Mouse (Mus musculus): ENCODE measurements around the gene Slc25a11.

Gene Slc25a11

DNA sequence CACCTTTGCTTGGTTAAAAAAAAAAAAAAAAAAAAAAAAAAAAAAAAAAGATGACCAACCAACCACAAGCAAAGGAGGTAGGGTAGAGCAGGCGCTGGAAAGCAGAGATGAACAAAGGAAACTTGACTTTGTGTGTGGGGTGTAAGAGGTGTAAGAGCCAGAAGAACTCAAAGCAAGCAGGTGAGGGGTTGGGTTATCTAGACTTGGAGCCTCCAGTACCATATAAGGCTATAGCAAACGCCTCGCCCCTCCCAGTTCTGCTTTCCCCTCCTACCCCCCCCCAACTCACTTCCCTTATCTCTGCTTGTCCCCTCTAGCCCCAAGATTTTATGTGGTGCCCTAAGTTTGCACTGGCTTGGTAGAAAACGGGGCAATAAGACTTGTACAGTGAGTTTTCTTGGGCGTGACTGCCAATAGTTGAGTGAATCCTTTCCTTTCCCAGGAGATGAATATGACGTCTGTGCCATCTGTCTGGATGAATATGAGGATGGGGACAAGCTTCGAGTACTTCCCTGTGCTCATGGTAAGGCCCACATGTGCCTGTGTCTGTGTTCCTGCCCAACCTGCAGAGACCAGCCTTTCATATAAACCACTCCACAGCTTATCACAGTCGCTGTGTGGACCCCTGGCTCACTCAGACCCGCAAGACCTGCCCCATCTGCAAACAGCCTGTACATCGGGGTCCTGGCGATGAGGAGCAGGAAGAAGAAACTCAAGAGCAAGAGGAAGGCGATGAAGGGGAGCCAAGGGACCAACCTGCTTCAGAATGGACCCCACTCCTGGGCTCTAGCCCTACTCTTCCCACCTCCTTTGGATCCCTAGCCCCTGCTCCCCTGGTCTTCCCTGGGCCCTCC is 3.3 kb upstream of the Slc25a11 start:
- DNase-seq, result no peak

DNA sequence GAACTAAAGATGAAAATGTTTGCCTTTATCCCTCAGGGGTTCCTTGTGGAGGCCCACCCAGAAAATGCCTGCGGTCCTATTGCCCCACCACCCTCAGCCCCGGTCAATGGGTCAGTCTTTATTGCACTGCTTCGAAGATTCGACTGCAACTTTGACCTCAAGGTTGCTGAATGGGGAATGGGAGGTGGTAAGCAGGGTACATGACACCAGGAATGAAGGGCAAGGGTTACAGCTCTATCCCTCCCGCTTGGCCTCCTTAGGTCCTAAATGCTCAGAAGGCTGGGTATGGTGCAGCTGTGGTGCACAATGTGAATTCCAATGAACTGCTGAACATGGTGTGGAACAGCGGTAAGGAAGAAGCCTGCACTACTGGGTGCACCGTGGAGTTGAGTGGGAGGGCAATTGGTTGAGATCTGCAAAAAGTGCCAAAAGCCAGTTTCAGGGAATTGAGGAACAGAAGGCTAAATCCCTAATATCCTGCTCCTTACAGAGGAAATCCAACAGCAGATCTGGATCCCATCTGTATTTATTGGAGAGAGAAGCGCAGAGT is 2.0 kb upstream of the Slc25a11 start:
- no peak for DNase-seq

DNA sequence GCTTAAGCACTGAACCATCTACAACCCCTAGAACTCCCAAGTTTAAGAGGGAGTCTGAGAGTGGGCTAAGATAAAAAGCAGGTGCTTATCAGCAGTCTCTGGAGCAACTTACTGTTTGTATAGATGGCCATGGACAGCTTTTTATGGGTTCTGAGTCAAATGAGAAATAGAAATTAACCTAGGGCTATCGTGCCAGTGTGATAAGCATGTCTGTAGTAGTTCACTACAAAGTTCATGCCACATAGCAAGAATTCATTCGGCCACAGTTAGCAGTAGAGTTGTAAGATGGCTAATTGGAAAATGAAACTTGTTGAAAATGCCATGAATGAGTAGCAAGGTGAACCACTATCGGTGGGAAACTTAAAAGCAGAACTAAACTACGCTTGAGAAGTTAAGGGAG is 1.2 kb upstream of the Slc25a11 start:
- DNase-seq, result no peak

DNA sequence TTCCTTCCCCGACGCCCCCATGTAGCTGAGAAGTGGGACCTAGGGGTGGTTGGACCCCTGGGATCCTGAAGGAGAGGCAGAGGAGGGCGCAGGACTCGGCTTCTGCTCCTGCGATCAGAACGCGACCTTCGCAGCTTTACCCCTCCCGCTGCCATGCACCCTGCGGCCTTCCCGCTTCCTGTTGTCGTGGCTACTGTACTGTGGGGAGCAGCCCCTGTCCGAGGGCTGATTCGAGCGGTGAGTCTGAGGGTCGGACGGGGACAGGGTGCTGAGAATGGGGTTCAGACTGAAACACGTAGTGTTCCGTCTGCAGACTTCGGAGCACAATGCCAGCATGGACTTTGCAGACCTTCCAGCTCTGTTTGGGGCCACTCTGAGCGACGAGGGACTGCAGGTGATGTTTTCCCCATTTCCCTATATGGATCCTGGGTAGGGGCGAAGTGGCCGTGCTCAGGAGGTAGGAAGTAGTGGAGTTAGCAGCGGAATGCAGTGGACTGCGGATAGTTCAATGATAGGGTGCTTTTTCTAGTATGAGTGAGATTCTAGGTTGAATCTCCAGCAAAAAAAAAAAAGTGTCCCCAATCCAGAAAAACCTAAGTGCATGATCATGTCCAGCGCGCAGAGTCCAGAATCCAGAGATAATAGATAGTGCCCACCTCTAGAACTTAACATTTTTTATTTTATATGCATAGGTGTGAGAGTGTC is 589 bp upstream of the Slc25a11 start:
- no peak for DNase-seq

DNA sequence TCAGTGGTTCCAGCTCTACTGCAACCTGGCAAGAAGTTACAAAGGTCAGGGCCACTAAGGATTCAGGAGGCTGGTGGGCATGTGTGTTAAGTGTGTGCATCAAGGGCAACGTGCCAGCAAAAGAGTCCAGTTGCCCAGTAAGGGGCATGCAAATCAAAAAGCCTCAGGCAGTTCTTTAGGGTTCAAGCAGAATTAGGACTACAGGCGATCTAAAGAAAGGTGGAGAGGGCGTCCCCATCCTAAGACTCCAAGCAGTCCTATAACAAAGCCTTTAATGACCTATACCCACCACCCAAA is 1.1 kb downstream of the Slc25a11 start:
- DNase-seq, result no peak

DNA sequence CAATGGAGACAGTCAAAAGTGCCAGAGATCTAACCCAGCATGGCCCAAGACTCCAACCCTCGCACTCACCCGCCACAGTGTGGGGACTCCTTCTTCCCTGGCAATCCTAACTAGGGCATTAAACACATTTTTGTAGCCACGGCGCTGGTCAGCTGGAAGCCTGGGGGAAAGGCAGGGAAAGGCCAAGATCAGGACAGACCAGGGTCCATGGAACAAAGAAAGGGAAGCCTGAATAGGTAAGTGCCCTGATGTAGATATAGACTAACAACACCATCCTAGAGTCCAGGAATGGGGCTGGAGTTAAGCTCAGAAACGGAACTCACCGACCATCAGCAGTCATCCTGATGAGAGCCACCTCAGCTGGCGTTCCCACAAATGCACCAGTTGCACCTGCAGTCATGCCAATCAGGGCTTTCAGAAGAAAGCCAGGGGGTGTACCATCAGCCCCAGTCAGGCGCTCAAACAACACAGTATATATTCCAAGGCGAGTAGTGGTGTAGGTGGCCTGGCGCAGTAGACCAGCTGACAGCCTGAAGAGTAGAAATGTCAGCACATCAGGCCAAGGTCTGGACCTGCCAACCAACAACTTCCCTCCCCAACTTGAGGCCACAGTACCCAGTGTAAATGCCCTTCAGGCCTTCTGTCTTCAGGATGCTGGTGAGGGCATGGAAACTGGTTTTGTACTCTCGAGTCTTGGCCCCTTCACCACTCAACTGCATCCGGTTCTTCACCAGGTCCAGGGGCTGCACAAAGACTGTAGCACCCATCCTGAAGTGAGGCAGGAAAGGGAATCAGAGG is 1.6 kb downstream of the Slc25a11 start:
- no peak for DNase-seq

DNA sequence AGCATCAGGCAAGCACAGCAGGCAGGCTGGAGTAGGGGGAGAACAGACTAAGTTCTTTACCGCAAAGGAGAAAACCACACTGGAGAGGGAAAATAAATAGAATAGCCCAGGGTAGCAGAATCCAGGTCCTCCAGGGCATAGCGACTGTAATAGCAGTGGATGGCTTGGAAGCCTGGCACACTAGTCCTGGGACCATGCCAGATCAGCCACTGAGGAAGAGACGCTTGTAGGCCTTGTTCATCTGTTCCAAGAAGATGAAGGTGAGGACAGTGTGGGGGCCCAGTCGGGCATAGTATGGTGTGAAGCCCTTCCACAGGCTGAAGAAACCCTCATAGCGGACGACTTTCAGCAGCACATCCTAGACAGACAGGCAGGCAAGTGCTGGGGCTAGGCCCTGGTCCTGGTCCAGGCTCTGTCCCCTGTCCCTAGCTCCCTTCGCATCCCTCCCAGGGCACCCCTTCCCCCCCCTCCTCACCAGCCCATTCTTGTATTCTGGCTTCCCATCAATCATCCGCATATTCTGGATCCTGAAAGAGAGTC is 2.6 kb downstream of the Slc25a11 start:
- no peak for DNase-seq

DNA sequence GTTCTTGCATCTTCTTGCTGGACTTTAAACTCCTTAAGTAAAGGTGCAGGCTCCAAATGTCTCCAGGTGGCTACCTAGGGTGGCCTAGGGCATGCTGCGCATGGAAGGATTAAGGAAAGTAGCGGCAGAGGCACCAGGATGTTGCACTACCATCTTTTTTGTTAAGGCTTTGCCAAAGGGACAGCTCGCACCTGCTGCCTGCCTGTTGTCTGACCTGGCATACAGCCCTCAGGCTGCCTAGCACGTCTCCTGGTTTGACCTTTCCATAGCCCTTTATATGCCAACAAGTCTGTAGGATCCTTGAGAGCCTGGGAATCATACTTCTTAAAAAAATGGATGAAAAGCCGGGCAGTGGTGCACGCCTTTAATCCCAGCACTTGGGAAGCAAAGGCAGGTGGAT is 4.2 kb downstream of the Slc25a11 start:
- DNase-seq, result no peak

DNA sequence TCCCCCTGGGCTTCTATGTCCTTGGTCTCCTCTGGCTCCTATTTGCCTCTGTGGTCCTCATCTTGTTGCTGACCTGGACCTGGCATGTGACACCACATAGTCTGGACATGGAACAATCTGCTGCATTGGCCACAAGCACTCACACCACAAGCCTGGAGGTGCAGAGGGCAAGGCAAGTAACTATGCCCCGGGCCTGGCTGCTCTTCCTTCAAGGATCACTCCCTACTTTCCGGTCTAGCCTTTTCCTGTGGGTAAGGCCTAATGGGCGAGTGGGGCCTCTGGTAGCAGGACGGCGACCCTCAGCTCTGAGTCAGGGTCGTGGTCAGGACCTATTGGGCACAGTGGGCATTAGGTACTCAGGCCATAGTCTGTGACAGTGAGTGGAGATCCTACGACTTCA is 6.0 kb downstream of the Slc25a11 start:
- no peak for DNase-seq

DNA sequence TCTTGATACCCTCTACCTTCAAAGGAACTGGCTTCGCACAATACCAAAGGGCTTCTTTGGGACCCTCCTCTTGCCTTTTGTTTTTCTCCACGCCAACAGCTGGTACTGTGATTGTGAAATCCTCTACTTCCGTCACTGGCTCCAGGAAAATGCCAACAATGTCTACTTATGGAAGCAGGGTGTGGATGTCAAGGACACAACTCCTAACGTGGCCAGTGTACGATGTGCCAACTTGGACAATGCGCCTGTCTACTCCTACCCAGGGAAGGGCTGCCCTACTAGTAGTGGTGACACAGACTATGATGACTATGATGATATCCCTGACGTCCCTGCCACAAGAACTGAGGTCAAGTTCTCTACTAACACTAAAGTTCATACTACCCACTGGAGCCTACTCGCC is 7.3 kb downstream of the Slc25a11 start:
- no peak for DNase-seq

DNA sequence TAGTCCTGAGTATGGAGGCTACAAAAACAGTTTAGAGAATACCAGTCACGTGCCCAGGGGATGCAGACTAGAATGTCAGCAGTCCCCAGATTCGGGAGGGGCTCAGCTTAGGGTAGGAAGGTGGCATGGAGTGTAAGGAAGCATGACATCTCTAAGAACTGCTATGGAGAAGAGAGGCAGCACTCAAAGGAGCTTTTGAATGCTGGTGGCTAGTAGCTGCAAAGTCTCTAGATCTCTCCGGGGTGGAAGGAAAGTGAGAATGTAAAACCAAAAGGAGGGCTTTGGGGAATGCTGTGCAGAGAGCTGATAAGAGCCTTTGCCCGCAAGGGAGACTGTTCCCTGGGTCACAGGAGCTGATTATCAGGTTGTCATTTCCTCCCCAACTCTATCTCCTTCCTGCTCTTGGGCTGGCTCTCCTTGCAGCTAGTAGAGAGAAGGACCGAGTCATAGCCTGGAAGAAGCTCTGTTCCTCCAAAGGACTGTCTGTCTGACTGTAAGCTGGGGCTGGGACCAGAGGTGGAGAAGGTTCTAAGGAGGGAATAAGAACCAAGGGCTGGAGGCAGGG is 8.5 kb downstream of the Slc25a11 start, which contains the start of gene Gp1ba:
Gene Gp1ba (plus strand): TSS at position 409 of the 565 bp plus-strand sequence.
- no peak for DNase-seq

DNA sequence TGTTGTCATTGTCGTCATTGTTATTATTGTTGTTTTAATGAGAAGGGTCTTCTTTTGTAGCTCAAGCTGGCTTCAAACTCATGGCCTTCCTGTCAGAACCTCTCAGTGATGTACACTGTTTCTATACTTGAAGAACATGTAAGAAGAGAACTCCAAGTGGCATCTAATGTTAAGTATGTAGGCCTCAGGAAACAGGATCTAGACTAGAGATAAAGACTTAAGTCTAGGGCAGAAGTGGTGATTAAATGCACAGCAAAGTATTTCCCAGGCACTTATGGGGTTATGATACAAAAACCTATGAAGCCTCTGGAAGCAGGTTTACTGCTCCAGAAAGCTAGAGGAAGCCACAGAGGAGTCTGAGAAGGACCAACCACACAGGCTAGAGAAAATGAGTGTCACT is 9.0 kb downstream of the Slc25a11 start:
- no peak for DNase-seq

DNA sequence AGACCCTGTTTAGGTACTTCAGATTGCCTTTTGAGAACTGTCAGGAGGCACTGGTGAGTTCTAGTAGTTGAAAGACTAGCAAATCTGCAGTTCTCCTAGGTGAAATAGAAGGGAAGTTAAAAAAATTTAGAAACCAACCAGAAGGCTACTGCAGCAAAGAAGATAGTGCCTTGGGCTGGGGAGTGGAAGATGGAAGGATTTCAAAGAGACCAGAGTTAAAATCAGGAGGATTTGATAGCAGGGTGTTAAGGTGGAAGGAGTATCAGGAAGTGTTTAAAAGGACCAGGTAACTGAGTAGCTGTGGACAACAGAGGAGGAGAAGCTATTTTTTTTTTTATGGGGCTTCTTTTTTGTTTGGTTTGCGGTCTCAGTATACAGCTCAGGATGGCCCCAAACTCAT is 9.5 kb downstream of the Slc25a11 start:
- DNase-seq, result no peak

DNA sequence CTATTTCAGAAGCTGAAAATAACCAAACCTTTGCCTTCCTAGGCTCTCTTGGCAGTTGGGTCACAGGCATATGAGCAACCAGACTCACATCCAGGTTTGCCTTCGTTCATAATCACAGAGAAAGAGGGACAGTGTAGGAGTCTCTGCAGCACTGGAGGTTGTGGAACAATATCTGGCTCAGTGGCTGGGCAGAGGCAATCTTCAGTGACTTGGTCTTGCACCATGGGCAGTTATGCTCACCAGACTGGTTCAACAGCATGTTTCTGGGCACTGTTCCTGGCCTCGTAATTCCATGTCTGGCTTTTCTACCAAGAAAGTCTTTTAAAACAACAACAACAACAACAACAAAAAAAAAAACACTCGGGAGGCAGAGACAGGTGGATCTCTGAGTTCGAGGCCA is 11.7 kb downstream of the Slc25a11 start:
- DNase-seq, result no peak

DNA sequence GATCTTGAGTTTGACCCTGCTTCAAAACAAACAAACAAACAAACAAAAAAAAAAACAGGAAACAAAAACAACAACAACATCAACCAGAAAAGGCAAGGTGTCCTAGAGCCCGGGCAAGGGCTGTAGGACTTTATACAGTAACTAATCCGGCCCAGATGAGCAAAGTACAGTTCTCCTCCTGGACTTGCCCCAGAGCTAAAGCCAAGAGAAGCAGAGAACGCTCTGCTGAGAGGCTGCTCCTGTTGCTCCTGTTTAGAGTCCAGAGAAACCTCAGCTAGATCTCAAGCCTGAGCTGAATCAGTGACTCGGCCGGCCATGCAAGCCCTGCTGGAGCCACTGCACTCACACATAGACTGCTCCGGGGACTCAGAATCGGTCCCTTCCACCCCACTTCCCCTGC is 17.1 kb downstream of the Slc25a11 start:
- no peak for DNase-seq

DNA sequence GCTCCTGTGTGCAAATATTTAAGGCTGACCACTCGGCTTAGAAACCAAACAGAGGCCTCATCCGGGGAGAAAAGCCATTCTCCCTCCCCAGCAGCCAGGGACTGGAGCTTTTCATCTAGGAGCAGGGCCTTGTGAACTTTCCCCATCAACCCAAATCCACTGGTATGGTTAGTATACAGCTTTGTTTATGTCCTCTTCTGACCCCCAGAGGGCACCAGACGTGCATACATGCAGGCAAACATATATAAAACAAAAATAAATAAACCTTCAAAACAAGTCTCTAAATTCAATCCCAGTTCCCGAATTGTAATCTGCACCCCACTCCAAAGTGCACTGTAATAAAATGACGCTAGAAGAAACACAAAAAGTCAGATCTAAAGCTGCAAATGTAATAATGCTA is 17.7 kb downstream of the Slc25a11 start:
- no peak for DNase-seq

DNA sequence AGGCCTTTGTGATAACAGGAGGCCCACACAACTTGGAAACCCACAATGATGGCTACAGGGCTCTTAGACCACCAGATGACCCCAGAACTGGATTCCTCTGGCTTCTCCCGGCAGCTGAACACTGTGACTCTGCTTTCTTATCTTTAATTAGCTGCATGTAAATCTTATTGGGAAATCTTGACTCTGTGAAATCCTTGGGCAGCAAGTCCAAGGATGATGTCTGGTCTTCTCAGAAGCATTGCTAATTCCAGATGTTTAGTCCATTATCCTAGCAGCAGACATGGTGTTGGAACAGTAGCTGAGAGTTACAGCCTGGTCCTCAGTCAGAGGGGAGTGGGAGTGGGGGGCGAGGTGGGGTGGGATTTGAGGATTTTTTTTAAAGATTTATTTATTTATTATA is 18.8 kb downstream of the Slc25a11 start:
- no peak for DNase-seq

DNA sequence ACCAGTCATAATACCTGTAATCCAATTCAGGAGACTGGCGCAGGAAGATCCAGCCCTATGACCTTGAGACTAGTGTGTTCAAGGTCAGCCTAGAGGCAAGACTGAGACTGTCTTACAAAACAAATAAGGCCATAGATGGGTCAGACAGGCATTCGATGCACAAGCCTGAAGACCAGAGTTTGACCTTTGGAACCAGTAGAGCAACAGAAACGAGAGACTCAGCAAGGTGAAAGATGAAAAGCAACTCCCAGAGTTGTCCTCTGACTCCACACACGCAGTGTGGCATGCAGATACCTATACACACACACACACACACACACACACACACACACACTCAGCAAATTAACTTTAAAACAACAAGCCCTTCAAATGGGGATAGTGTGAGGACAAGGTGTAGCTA is 20.4 kb downstream of the Slc25a11 start:
- DNase-seq, result no peak

DNA sequence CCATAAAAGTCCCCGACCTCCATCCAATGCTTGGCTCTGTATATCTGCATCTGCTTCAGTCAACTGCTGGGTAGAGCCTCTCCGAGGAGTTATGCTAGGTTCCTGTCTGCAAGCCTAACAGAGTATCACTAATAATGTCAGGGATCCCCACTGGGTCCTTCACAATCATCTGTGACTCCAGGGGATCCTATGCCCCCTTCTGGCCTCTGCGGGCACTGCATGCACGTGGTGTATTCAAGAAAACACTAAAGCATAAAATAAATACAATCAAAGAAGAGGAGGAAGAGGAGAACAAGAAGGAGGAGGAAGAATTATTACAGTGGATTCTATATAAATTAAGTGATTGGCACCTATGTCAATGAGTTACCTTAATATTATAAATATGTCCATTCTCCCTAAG is 21.8 kb downstream of the Slc25a11 start:
- no peak for DNase-seq

DNA sequence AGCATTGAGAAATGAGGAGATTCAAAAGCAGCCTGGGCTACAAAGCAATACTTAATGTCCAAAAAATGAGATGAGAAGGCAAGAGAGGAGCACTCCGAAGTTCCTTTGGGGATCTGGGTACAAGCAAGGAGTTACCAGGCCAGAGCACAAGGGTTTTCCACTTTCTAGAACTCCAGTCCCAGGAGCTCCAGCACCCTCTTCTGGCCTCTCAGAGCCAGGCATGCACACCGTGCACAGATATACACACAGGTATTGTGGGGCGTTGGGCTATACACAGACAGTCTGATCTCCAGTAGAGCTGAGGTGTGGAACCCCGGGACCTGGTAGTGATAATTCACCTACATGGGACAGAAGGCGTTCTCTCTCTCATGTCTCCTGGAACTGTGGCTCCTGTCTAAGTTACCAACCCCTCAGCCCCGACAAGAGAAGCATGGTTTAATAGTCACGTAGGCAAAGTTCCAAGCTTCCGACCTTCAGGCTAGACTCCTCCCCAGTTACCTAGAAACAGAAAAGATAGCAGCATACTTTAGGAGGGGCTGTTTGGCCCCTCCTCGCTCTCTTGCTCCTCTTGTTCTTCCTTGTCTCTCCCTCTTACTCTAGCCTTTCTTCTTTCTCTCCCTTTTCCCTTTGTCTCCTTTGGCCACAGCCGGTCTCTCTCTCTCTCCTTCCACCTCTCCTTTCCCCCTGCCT is 24.1 kb downstream of the Slc25a11 start:
- DNase-seq, result no peak

DNA sequence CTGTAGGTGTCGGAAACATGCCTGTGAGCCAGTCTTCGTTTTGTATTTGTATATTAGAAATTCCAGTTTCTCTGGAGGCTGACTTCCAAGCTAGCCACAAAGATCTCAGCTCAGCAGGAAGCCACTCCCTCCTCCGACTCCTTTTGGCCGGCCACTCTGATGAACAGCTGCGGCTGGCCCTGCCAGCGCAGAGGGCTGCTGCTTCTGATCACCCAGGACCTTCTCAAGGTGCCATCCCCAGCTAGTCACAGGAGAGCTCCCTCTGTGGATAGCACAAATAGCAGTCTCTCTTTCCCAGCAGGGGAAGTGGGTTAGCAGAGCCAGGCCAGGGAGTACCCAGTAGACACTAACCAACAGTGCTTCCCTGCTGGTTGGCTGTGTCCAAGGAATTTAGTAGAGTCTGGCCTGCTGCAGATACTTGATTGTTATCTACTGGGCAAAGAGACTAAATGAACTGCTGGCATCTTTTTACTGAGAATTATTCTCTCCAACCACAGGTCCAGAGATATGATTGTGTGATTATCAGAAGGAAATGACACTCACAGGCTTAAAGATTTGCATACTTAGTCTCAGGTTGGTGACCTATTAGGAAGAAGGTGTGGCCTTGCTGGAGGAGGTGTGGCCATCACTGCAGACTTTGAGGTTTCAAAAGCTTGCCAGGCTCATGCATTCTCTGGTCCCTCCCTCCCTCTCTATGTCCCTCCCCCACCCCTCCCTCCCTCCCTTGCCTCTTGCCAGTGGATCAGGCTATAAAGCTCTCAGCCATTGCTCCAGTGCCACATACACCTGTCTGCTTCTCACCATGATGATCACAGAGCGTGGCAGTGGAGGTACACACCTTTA is 25.1 kb downstream of the Slc25a11 start:
- DNase-seq, result no peak
